Mouse (Mus musculus) thymus, adult 18-20 months (tissue): ENCODE measurements at regions not wholly inside any gene's neighbourhood (a gene's known extent, or its start where the extent isn't known, plus 50 kb on each side); places are given as distances from the start of the nearest gene placed in this dataset.

Experiments used
- DNase-seq, 2 experiments: peaks; one replicate each; pipeline ENCODE4 v3.0.0; 2022; ENCODE audit warnings: mixed read lengths in 2 of 2

DNA sequence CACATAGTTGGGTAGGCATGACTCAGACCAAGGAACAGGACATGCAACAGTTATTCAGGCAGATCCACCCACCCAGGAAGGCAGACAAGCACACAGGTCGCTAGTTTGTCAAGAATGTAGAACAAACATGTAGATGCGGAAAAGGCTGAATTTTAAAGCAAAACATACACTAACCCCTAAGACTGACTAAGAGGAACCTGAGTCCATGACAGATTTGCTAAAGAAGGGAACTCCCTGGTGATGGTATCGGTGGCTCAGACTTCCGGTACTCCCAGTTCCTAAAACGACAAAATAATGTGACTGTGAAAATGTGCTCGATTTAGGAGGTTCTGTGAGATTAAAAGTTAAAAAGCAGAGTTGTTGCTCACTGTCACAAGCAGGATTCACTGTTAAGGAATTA is 340.0 kb upstream of the Cited2 start:
- DNase-seq: no peak

DNA sequence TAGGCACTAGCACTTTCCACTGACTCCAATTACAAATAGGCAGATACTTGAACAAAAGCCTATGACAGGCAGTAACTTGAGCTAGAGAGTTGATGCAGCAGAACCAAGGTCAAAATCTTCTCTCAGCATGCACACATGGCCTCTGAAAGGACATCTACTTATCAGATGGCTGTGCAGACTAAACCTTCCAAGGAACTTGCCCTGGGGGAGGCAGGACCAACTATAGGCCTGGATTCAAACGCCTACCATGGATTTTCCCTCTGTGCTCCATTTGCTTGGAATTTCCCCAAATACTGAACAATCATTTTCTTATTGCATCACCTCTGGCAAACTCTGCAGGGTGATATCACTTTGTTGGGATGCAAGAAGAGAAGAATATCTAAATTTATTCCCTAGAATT is 337.8 kb upstream of the Cited2 start:
- DNase-seq: no peak

DNA sequence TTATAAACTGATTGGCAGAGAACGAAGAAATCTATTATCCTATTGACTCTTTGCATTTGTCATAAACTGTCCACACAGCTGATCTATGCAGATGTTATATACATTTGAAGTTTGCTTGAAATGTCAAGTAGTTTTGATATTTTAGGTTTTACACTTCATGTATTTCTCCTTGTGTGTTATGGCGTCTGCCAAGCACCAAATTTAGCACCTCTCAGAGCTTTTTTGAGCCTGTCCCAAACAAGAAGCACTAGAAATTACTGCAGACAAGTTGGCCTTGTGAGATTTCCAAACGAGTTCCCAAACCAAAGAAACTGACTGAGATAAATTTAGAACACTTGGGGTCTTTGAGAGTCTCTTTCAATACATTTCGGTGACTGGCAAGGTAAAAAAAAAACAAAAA is 335.7 kb upstream of the Cited2 start:
- DNase-seq: no peak

DNA sequence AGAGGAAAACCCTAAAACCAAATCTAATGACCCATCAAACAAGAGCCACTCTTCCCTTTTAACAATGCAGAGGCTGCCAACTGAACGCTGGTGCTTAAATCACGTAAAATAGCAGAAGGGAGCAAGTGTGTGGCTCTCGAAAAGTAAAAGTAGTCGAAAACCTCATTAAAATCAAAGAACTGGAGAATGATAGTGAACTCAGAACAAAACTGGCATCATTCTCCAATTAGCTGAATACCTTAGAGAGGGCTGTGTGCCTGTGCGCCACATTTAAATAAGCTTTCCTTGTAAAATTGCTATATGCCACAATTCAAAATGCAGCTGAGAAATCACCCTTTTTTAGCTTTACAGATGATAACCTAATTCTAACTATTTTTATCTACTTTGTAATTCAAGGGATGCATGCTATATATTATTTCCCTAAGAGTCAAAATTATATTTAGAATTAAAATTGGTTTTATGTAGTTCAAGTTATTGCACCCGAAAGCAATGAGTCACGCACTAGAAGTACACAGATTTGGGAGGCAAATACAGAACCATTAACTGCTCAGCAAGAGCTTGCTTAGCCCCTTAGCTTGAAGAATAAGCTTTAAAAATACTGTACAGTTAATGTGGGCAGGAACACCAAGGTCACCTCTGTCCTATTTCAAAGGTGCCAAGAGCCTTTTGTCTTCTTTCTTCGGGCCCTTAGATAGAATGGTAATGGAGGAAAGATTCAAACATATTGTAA is 327.4 kb upstream of the Cited2 start:
- DNase-seq: no peak

DNA sequence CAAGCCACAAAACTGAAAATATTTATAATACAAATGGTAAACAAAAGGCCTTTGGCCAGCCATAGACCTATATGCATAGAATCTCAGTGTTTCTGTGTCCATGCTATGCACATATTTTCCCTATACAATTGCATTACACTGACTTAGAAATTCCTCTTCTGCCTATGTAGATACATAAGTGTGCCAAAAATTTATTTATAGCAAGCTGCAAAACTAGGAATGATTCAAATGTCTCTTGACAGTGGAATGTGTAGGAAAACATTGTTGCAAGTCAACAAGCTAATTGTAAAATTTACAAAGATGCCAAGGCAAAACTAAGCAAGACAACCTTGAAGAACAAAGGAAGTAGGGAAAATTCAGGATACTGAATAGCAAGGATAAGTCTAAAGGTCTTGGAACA is 319.1 kb upstream of the Cited2 start:
- DNase-seq: no peak

- DNase-seq: no peak
Observed at GRCm38 (mm10) chr10:17407854-17408606, 315.0 kb upstream of the Cited2 start.

DNA sequence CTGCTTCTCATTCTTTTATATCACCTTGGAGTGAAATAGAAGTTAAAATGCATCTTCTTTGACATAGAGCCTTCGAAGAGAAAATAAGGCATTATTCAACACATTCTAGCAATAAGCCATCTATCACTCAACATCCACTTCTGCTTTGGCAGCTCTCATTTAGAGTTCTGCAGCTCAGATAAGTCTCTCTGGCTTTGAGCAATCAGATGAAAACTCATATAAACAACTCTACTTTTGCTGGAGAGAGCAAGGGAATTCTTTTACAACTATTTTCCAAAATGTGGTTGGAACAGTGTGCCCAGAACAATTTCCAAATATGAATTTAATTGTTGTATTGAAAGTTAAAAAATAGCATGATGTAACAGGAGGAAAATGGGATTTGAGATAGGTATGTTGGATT is 314.2 kb upstream of the Cited2 start:
- no peak for DNase-seq

- DNase-seq: no peak
Observed at GRCm38 (mm10) chr10:17411300-17411987, 311.6 kb upstream of the Cited2 start.

DNA sequence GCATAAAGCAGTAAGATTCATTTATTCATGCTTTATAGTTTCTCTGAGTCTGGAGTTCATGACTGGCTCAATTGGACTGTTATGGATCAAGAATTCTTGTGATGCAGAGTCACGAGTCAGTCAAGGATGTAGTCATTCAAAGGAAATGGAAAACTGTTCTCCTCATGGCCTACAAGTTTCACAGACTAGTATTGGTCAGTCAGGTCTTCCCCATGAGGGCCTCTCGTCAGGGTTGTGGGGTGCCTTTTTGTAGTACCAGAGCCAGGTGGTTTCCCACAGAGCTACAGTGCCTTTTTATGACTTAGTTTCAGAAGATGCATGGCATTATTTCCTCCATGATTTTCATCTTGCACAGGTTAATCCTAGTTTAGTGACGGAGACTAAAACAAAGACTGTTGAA is 307.9 kb upstream of the Cited2 start:
- no peak for DNase-seq

DNA sequence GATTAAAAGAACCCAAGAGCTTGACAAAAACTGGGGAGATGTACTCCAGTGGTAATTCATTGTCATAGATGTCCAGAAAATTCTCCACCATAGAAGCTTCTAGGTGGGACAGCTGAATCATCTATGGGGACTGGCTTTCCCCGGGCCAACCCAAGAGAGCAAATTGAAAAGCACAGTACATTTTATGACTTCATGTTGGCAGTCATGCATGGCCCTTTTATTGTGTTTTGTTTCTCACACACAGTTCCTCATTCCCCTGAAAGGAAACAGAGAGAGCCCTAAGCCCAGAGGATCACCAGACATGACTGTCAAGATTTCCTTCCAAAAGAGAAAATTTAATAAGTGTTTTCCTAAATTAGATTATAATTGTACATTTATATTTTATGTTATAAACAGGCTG is 306.9 kb upstream of the Cited2 start:
- DNase-seq: no peak

DNA sequence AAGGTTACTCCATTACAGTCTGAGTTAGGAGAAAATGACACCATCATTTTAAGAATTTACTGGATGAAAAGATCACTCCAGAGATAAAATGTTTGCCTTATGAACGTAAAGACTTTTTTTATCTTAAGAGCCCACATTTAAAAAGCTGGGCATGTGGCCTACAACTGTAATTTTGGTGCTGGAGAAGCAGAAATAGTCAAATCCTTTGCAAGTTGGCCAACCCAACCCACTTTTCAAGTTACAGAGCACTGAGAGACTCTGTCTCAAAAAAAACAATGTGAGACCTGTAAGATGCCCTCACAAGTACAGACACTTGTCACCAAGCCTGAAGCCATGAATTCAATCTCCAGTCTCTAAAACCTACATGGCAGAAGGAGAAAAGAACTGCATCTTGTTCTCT is 305.6 kb upstream of the Cited2 start:
- no peak for DNase-seq

DNA sequence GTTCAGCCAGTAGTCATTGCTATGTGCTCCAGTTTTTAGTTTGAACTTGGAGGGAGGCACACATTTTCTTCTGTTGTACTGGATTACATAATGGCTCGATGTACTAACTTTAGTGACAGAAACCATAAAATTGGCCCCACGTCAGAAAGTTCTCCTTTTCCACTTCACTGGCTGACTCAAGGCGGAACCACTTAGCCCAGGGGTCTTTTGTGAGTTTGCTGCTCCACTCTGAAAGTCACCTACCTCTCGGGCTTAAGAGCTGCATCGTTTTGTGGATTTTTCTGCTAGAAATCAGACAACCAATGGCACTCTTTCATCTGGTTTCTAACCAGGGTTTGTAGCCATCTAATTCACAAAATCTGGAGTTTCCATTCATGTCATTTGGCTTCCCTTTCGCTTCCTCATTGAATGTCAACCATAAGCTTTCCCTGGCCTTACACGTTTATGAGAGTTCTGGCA is 304.8 kb upstream of the Cited2 start:
- no peak for DNase-seq

GRCm38 (mm10) chr10:17423584-17424278 is 299.3 kb upstream of the Cited2 start:
- no peak for DNase-seq

DNA sequence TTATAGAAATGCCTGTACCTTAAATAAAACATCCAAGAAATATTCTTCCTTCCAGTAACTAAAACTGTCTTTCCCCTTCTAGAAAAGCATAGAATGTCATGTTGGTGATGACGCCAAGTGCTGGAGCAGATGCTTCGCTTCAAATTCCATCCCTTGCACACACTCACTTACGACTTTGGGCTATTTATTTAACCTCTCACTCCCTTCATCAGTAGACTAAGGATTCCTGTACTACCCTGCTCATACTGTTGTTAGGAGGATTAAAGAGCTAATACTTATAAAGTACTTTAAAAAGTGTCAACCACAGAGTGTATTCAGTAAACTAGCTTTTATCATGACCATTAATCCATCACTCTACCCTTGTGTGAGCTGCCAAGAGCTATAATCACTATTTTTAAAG is 296.8 kb upstream of the Cited2 start:
- DNase-seq: no peak

GRCm38 (mm10) chr10:17427316-17427715 is 295.7 kb upstream of the Cited2 start:
- no peak for DNase-seq

DNA sequence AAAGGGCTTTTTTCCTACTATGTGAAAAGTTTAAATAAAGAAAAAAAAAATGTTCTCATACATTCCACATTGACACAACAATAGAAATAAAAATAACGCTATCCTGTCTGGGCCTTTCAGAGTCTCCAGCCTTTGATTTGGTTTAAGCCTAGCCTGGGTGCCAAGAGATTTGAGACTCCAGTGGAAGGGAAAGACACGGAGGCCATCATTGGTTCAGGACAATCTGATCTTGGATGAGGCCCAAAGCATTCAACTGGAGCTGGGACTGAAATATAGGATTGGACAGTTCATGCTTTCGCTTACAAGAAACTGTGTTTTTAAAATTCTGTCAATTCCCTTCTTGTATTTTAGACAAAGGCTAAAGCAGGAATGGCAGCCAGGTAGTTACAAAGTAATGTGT is 294.7 kb upstream of the Cited2 start:
- no peak for DNase-seq

GRCm38 (mm10) chr10:17431068-17431467 is 291.9 kb upstream of the Cited2 start:
- DNase-seq: no peak

- no peak for DNase-seq
Observed at GRCm38 (mm10) chr10:17434098-17434497, 288.9 kb upstream of the Cited2 start.

DNA sequence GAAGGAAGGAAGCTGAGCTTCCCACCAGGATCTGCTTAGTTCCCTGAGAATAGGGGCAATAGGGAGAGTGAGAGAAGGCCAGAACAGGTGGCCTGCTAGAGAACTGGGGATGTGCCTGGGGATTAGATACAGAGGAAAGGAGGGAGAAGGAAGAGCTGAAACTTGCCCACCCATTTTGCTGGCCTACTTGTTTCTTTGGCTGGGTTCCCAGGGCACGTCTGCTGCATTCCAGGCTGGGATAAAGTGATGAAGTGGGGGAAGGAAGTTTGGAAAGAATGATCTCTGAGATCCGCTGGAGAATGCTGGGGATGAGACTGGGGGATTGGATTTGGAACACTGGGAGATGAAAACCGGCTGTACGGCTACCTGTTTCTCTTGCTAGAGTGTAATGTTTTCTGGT is 272.8 kb upstream of the Cited2 start:
- DNase-seq: no peak

DNA sequence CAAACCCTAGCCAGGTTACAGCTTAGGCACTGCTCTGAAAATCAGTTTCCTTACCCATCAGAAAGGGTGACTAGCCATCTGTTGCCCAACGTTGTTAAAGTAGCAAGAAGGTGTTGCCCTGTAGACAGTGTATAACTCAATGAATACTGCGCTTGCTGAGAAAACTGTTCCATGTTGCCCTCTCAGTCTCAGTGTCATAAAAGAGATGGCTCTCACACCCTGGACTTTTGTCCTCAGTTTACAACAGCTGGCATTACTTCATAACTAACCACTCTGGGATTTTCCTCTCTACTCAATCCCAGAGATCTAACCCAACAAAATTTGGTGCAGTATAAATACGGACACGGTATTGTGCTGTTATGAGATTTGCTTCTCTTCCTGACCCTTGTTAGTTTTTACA is 252.1 kb upstream of the Cited2 start:
- no peak for DNase-seq

DNA sequence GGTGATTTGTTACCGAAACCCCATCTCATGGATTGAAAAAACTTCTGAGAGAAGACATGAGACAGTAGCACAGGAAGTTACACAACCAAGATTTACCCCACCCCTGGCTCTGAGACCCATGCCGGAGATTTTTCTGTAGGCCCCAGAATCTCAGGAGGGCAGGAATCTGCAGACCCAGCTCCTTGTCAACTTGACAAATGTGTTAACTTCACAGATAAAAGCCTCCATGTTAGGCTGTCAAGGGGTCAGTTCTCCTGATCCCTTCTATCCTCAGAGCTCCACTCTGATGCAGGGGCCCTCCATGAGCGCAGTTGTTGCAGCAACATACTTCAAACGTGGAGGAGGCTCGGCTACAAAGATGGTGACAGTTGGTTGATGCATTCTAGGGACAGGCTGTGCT is 250.5 kb upstream of the Cited2 start:
- DNase-seq: no peak

GRCm38 (mm10) chr10:17475976-17476375 is 247.0 kb upstream of the Cited2 start:
- no peak for DNase-seq

GRCm38 (mm10) chr10:17476720-17477119 is 246.3 kb upstream of the Cited2 start:
- no peak for DNase-seq
